Comparison of ENCODE assay signal across 8 mouse cellular contexts in genomic region chr2:90579038-90579727, GRCm38 (mm10). TPM values are rescaled to one million over a fixed set of nuclear protein-coding genes. Genes with fewer than 3 reads are reported as not detected.
DNase-seq lines count a peak whose midpoint lies in the region; ATAC-seq and TF ChIP-seq lines count a peak whose summit lies in the region.

No protein-coding gene starts in this region.

- H3K27ac ChIP-seq in lung, embryonic 15.5 days = peak overlapping the region; percentile 90
- H3K27ac ChIP-seq in embryonic fibroblast, embryonic 13.5 days (ENCODE audit: insufficient read depth, low read length) = no peak overlapping the region
- peak overlapping the region; percentile 8; the same call in 1 of the 2 replicates for H3K27ac ChIP-seq in midbrain, embryonic 11.5 days (ENCODE audit: low read depth, low read length)

- H3K27me3 ChIP-seq in lung, embryonic 15.5 days = peaks cover 3% of the 10 kb centered on the region; the same call in 1 of the 2 replicates
- H3K27me3 ChIP-seq in midbrain, embryonic 11.5 days (ENCODE audit: control insufficient read depth, insufficient read depth, low read length) = peaks cover 2% of the 10 kb centered on the region; the same call in 1 of the 2 replicates

- H3K4me2 ChIP-seq in lung, embryonic 15.5 days = peak overlapping the region; percentile 99
- peak overlapping the region; percentile 99 for H3K4me2 ChIP-seq in midbrain, embryonic 11.5 days

- peaks cover 29% of the 10 kb centered on the region for H3K4me1 ChIP-seq in lung, embryonic 15.5 days
- peaks cover 2% of the 10 kb centered on the region; the same call in 1 of the 2 replicates for H3K4me1 ChIP-seq in embryonic fibroblast, embryonic 13.5 days (ENCODE audit: control insufficient read depth, insufficient read depth, low read length)
- peaks cover 7% of the 10 kb centered on the region for H3K4me1 ChIP-seq in midbrain, embryonic 11.5 days (ENCODE audit: control insufficient read depth, insufficient read depth, low read length)

- TF ChIP-seq CTCF in embryonic fibroblast, embryonic 13.5 days (IDR thresholded peaks at IDR 0.05; ENCODE audit: borderline replicate concordance, insufficient read depth, low read length) = no peak

- no peak for ATAC-seq in CD4-positive, CD25-positive, alpha-beta regulatory T cell, adult 4 months
- ATAC-seq in lung, embryonic 15.5 days (ENCODE audit: borderline replicate concordance, extremely low read depth, low FRiP score, low TSS enrichment) = no peak
- no peak; the same call in 1 of the 2 replicates for ATAC-seq in midbrain, embryonic 11.5 days (ENCODE audit: low FRiP score)
- ATAC-seq in megakaryocyte progenitor cell, adult 5-6 weeks (replicated peaks; ENCODE audit: poor library complexity) = no peak

- no peaks in the 10 kb centered on the region for H3K36me3 ChIP-seq in lung, embryonic 15.5 days
- H3K36me3 ChIP-seq in midbrain, embryonic 11.5 days (ENCODE audit: control insufficient read depth, insufficient read depth, low read length) = no peaks in the 10 kb centered on the region

- H3K9ac ChIP-seq in lung, embryonic 15.5 days = peak overlapping the region; percentile 88
- H3K9ac ChIP-seq in midbrain, embryonic 11.5 days (ENCODE audit: low read length) = peak overlapping the region; percentile 84

- peak overlapping the region; percentile 62 for H3K4me3 ChIP-seq in lung, embryonic 15.5 days
- H3K4me3 ChIP-seq in embryonic fibroblast, embryonic 13.5 days (ENCODE audit: insufficient read depth, low read length) = peak overlapping the region; percentile 88
- peak overlapping the region; percentile 67 for H3K4me3 ChIP-seq in midbrain, embryonic 11.5 days (ENCODE audit: low read depth, low read length)

- no peak for TF ChIP-seq POLR2A in embryonic fibroblast, embryonic 13.5 days (IDR thresholded peaks at IDR 0.05; ENCODE audit: low read depth, low read length)

- peak; percentile 41 for DNase-seq in CD4-positive, CD25-positive, alpha-beta regulatory T cell, adult 2 months (ENCODE audit: low read depth, low spot score)
- DNase-seq in lung, postnatal 14 days = no peak
- DNase-seq in induced T-regulatory cell, adult 2 months (ENCODE audit: low read depth) = peak; percentile 63
- DNase-seq in midbrain, embryonic 11.5 days (ENCODE audit: low spot score, missing footprints) = no peak

- H3K9me3 ChIP-seq in lung, embryonic 15.5 days = no peaks in the 10 kb centered on the region
- H3K9me3 ChIP-seq in midbrain, embryonic 11.5 days (ENCODE audit: control insufficient read depth, low read length) = no peaks in the 10 kb centered on the region

- 1% methylated on average over 23 of the region's 23 CpGs for WGBS in lung, embryonic 15.5 days
- 2% methylated on average over 23 of the region's 23 CpGs for WGBS in midbrain, embryonic 11.5 days

RNA-seq across cellular contexts. Expression of gene Ptprj, which starts 1.3 kb away (rescaled TPM):
- 1 to 10 TPM; 5.2 to 7.0 TPM for polyA plus RNA-seq in CD4-positive, CD25-positive, alpha-beta regulatory T cell, adult 4 months (2017; shearing (Covaris generic))
- 3.4 TPM in 2 replicates for polyA plus RNA-seq in lung, embryonic 15.5 days (2015; fragmentation: Nextera tagmentation; extraction: Ambion mirVana)
- 8.0 and 9.9 TPM in 2 replicates for polyA plus RNA-seq in embryonic fibroblast, embryonic 13.5 days (2011; ENCODE audit: insufficient read length, low read depth, missing spikeins)
- polyA plus RNA-seq in midbrain, embryonic 11.5 days (2014; fragmentation: Nextera tagmentation; extraction: Ambion mirVana) = 2.9 and 3.1 TPM in 2 replicates
- total RNA-seq in megakaryocyte progenitor cell, adult 5-6 weeks (2015) = 17.2 and 20.2 TPM in 2 replicates
- 15.4 and 17.2 TPM in 2 replicates for total RNA-seq in megakaryocyte progenitor cell, adult 5-6 weeks (2017)

Comparison
In these comparisons a context has a peak if more than half of its experiments do, and no peak if none do; other contexts are left out.
1. DNase-seq: peak in CD4-positive, CD25-positive, alpha-beta regulatory T cell, adult 2 months (single experiment) and induced T-regulatory cell, adult 2 months (single experiment); none in lung, postnatal 14 days (single experiment) and midbrain, embryonic 11.5 days (single experiment).
2. Peak in every context shown above with its lines, with median percentiles within 50 percentile points of each other: H3K4me3 ChIP-seq.